Mouse (Mus musculus): ENCODE results near the gene Mcub.
A peak's percentile ranks its signal among the peaks of the same experiment; 100 is the strongest.

The Mcub gene

GRCm38 (mm10) chr3:129969432-129970395 is at the start of gene Mcub:
Gene Mcub, minus strand, starts transcription at chr3:129970206.
- DNase-seq (ENCODE audit: low read depth, low spot score), result peak; percentile 49

DNA sequence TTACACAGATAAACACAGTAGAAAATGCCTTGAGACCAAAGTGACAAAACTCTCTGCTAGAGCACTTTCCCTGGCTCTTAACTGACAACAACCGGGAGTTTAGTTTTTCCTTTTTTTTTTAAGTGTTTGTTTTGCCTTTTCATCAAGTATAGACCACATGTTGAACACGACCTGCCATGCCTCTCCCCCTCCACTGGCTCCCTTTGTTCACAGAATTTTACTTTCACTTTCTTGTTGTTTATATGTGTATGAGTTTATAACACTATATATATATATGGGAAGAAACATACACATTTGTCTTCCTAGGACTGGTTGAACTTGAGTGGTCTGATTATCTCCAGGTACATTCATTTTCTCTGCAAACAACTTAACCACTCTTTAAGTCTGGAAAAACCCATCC is 42.9 kb upstream of the Mcub start:
- no peak for DNase-seq (ENCODE audit: low read depth, low spot score)

DNA sequence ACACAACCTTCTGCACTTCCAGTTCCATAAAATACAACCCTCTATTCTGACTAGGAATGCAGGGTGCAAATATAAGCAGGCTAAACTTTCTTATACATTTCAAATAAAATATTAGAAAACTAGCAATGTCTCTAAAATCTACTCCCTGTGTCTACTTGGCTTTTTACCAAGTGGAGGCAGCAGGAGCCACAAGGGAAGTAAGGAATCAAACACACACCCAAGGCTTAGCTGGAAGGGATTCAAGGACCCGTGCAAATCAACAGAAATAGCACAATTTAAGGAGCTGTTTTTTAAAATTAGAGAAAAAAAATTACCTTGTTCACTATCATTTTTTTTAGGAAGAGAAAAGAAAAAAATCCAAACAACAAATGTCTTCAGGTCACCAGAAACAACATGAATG is 41.2 kb upstream of the Mcub start:
- DNase-seq (ENCODE audit: low read depth, low spot score), result no peak

- no peak for DNase-seq (ENCODE audit: low read depth, low spot score)
Measured at GRCm38 (mm10) chr3:130006141-130006540, 36.1 kb upstream of the Mcub start.

DNA sequence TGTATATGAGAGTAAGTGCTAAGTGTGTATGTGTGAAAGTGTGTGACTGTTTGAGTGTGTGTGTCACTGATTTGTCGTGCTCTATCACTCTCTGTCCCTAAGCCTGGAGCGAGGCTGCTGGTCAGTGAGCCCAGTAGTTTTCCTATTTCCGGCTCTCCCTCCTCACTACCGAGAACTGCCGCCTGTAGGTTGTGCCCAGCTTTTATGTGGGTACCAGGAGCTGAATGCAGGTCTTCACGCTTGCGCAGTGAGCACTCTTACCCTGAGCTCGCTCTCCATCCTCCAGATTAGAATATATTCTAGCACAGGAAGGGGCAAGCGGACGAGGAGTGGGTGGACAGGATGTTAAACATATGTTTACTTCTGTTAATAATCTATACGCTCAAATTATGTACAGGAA is 30.9 kb upstream of the Mcub start:
- no peak for DNase-seq (ENCODE audit: low read depth, low spot score)

DNA sequence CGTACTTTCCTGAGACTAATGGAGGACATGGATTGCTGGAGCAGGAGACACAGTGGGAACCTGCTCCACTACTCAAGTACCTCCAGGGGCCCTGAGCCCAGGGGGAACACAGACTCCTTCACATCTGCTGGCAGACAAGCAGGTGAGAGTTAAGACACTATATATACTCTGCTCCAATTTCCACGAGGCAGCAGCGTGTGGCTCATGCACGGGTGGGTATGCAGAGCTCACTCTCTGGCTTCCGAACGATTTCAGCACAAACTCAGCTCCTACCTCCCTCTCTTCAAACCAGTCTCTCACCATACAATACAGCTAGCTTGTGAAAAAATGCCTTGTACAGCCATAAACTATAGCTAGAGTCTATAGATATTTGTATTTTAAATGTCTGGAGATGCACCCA is 28.5 kb upstream of the Mcub start:
- DNase-seq (ENCODE audit: low read depth, low spot score), result peak; percentile 68

GRCm38 (mm10) chr3:129998001-129998400 is 28.0 kb upstream of the Mcub start:
- peak; percentile 41 for DNase-seq (ENCODE audit: low read depth, low spot score)

DNA sequence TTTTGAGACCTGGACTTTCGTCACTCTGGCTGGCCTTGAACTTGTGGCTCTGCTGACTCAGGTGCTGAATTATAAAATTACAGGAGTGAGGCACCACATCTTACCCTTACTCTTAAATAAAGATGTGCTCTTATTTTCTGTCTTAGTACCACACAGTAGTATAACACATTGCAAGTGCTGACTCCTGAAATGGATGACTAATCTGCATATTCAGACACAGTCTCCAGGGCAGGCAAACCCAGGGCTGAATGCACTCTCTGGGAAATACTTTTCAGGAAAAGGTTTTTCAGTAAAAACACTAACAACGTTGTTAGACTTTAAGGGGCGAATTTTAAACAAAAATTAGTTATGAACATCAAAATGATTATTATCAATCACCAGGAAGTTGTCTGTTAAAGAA is 27.3 kb upstream of the Mcub start:
- DNase-seq (ENCODE audit: low read depth, low spot score), result peak; percentile 41

GRCm38 (mm10) chr3:129987297-129987696 is 17.3 kb upstream of the Mcub start:
- DNase-seq (ENCODE audit: low read depth, low spot score), result no peak

- no peak for DNase-seq (ENCODE audit: low read depth, low spot score)
Measured at GRCm38 (mm10) chr3:129985335-129985734, 15.3 kb upstream of the Mcub start.

GRCm38 (mm10) chr3:129984797-129985196 is 14.8 kb upstream of the Mcub start:
- DNase-seq (ENCODE audit: low read depth, low spot score), result no peak

GRCm38 (mm10) chr3:129982271-129982670 is 12.3 kb upstream of the Mcub start:
- DNase-seq (ENCODE audit: low read depth, low spot score), result peak; percentile 70

- no peak for DNase-seq (ENCODE audit: low read depth, low spot score)
Measured at GRCm38 (mm10) chr3:129981756-129982155, 11.8 kb upstream of the Mcub start.

DNA sequence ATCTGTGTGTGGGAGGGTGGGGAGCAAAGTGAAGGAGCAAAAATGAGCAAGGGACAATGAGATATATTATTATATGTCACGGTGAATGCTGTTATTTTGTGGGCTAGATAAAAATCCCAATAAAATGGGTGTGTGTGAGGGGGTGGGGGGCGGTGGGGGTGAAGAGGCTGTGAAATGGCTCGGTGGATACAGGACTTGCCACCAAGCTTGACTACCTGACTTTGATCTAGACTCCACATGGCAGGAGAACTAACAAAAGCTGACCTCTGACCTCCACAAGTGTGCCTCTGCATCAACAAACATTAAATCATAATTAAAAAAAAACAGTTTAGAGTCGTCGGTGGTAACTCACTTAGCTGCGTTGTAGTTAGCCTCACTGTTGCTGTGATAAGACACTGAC is 9.5 kb upstream of the Mcub start:
- DNase-seq (ENCODE audit: low read depth, low spot score), result no peak

DNA sequence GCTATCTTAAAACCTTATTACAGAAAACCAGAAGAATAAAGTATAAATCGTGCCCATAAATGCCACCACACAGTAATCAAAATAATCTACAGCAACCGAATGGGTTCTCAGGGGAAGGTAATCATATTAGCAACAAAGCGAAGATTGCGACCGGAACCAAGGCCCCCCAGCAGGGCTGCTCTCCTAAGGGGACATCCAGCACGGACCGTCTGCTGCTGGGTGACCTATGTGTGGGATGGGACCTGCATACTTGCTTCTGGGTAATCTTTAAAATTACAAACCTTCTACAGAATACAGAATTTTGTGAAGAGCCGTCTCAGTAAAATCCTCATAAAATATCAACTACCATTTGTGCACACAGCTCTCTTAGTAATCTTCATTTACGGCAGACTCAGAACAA is 8.7 kb upstream of the Mcub start:
- no peak for DNase-seq (ENCODE audit: low read depth, low spot score)

DNA sequence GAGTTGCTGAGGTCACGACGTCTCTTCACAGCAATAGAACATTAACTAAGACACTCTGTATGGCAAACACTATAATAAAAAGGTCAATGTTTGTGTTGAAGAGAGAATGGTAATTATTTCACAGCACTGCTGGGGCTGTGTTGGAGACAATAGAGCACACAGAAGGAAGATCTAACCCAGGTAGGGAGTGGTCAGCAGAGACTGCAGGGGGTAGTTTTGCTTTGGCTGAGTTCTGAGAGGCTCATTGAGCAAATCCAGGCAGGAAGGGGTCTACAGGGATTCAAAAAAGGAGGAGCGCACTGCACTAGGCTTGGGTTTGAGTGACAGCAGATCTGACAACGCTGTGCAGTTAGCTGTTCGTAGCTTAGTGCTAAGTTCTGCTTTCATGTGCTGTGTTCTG is 6.3 kb upstream of the Mcub start:
- no peak for DNase-seq (ENCODE audit: low read depth, low spot score)

DNA sequence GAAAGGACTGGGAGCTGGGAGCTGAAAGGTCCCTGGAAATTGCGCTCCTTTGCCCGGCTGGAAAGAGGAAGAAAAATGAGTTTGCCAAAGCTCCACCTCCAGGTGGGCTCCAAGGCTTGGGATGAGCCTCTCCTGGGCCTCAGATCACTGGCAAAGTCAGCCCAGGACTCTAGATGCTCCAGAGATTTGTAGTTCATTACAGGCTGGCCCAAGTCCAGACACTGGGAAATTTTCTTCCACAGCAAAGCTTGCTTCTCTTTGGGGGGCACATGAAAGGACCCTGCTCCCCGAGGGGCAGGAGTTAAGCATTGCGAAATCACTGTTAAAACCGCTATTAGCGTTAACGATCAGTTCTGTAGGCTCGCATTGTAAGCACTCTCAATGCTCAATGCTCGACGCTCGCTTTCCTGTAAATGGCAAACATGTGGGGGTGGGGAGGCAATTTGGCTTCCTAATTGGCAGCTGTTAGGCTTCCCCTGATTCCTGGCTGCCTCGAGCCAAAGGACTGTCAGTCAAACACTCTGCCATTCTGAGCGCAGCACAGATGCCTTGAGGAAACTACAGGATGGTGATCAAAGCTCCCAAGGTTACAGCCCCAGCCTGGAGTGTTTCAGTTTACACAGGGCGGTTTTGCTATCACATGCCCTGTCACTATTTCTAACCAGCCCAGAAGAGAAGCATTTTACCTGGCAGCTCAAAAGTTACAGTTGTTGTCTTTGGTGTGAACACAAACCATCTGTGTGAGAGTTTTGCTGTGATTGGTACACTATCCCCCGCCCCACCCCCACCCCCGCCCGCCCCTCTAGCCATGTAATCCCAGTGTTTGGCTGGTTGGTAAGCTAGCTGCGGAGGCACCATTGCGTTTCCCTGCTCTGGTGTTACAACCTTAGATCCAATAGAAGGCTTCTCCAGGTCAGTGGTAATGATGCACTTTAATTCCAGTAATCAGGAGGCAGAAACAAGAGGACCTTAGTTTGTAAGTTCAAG is 816 bp upstream of the Mcub start:
- DNase-seq (ENCODE audit: low read depth, low spot score), result peak; percentile 66

DNA sequence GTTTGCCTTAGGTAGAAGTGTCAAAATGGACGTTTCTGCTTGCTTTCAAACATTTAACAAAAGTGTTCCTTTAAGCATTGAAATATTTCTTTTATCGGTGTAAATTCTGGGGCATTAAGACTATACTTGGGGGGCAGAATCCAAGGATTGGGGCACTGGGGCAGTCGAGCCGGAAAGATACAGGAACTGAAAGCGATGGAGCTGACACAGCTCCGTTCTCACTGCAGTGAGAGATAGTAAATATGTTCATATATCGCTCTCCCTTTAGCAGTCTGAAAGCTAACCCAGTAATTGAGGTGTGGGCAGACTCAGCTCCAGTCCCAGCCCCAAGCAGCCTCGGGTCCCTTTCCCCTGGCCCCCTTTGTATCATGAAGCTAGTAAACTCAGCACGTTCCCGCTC is 975 bp downstream of the Mcub start:
- DNase-seq (ENCODE audit: low read depth, low spot score), result no peak

DNA sequence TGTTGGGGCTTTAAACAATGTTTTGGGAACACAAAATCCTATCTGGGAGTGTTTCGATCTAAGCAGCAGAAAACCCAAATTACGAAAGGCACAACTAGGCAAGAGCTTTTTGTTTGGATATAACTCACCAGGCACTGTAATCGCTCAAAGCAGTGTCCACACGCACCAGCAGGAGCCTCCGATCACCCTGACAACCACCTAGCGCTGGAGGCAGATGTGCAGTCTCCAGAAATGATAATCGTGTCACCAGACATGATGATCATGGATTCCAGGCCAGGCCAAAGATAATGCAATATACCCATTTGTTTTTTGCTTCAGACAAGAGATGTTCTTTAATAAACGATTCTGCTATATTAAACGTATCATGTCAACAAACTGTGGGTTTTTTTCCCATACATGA is 2.1 kb downstream of the Mcub start:
- no peak for DNase-seq (ENCODE audit: low read depth, low spot score)

GRCm38 (mm10) chr3:129964681-129965080 is 5.3 kb downstream of the Mcub start:
- DNase-seq (ENCODE audit: low read depth, low spot score), result no peak

GRCm38 (mm10) chr3:129962533-129962932 is 7.5 kb downstream of the Mcub start:
- peak; percentile 50 for DNase-seq (ENCODE audit: low read depth, low spot score)

DNA sequence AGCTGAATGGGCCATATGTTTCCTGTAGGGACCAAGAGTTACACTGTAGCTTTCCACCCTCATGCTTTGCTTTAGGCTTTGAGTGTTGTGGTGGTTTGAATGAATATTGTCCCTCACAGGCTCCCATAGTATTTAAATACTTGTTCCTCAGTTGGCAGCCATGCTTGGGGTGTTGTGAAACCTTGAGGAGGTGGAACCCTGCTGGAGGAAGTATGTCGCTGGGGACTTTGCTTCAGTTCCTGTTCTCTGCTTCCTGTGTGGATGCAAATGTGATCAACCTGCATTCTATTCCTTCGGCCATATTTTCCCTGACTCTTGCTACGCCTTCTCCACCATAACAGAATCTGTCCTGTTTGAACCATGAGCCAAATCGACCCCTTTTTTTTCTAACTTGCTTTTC is 16.7 kb downstream of the Mcub start:
- DNase-seq (ENCODE audit: low read depth, low spot score), result no peak
